Mouse (Mus musculus): ENCODE results near the gene Anxa2. TPM values are rescaled to one million over a fixed set of nuclear protein-coding genes. Genes with fewer than 3 reads are reported as not detected.

Gene Anxa2
- total and polyA plus RNA-seq, 2 experiments from 2014 or later = 69.6 to 108 TPM

DNA sequence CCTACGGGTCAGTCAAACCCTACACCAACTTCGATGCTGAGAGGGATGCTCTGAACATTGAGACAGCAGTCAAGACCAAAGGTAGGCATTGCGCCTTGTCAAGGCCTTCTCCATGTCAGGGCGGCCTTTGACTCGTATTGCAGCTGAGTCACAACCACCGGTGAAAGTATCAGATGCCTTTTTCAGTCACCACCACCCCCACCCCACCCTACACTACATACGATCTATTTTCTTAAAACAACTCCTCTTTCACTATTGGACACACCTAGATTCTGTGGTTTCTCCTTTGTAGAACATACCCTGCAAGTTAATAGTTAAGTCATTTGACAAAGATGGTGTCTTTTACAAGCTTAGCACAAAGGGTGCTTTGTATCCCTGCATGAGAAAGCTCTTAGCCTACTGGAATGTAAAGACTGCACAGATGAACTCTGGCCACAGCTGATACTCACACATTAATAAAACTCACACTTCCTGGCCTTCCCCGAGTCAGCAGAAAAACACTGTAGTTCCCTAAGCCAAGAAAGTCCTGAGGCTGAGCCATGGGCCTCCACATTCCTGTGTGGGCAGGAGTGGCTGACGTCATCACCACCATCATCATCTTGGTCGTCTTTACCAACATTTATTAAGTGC, 14.0 kb downstream of the Anxa2 start:
- H3K4me1 ChIP-seq (ENCODE audit: insufficient read depth, low read length) = peaks cover 11% of the 10 kb centered on the region; the same call in 1 of the 2 replicates
- ATAC-seq (no peak), DNase-seq (ENCODE audit: low spot score) (no peak)
- no peak overlapping the region for H3K4me3 ChIP-seq (ENCODE audit: low read length)
- no peak for TF ChIP-seq CTCF (IDR thresholded peaks at IDR 0.05; ENCODE audit: low read depth)
- no peaks in the 10 kb centered on the region for H3K27me3 ChIP-seq (ENCODE audit: insufficient read depth, low read length)
- H3K27ac ChIP-seq = no peak overlapping the region
- no peaks in the 10 kb centered on the region for H3K36me3 ChIP-seq (ENCODE audit: insufficient read depth, low read length)
- no peak overlapping the region for H3K9ac ChIP-seq (replicated peaks; ENCODE audit: low read length)
- H3K9me3 ChIP-seq (ENCODE audit: low read length) = no peaks in the 10 kb centered on the region
- H3K4me2 ChIP-seq (ENCODE audit: low read depth, low read length) = no peak overlapping the region
- 64% methylated on average over 10 of the region's 10 CpGs for WGBS

DNA sequence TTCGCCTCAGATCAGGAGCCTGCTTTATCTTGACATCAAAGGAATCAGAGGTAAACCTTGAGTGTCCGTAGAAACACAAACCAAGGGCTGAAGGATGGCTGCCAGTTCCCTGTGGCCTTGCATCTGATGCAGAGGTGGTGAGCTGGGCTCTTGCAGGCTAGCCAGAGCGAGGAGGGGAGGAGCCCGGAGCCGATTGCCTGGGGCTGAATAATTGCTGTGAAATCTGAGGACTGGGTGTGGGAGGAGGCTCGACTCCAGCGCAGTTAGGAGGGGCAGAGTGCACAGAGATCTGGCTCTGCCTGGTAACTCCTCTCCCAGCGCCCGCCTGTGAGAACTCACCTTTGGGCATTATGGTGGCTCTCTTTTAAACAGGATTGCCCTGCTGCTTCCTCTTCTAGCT, 15.6 kb downstream of the Anxa2 start:
- no peak overlapping the region for H3K4me3 ChIP-seq (ENCODE audit: low read length)
- no peaks in the 10 kb centered on the region for H3K36me3 ChIP-seq (ENCODE audit: insufficient read depth, low read length)
- no peaks in the 10 kb centered on the region for H3K9me3 ChIP-seq (ENCODE audit: low read length)
- no peak overlapping the region for H3K27ac ChIP-seq
- ATAC-seq (no peak), DNase-seq (ENCODE audit: low spot score) (peak; percentile 34)
- 0 out of 2 replicates have a peak overlapping the region, but pooled peaks have one; percentile 1 for H3K9ac ChIP-seq (replicated peaks; ENCODE audit: low read length)
- 21% methylated on average over 9 of the region's 9 CpGs for WGBS
- TF ChIP-seq CTCF (IDR thresholded peaks at IDR 0.05; ENCODE audit: low read depth) = no peak
- peaks cover 11% of the 10 kb centered on the region; the same call in 1 of the 2 replicates for H3K4me1 ChIP-seq (ENCODE audit: insufficient read depth, low read length)
- H3K4me2 ChIP-seq (ENCODE audit: low read depth, low read length) = no peak overlapping the region
- H3K27me3 ChIP-seq (ENCODE audit: insufficient read depth, low read length) = no peaks in the 10 kb centered on the region

DNA sequence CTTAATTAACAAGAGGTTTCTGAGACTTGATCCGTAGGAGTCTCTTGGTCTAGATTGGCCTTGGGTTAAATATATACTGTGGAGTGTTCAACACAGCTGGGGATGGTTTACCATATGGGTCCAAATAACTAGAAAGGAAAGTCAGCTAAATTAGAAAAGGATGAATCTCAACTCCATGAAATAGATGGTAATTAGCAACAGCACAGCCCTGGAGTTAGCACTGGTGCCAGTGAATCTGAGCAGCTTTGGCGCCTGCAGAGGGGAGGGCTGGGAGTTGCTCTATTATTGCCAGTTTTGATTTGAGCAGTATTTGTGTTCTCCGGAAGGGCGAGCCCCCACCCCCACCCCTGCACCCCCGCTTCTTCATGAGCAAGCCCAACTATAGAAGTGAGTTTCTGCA, 16.9 kb downstream of the Anxa2 start:
- no peak for DNase-seq (ENCODE audit: low spot score)
- H3K9ac ChIP-seq (replicated peaks; ENCODE audit: low read length) = no peak overlapping the region
- no peak overlapping the region for H3K4me2 ChIP-seq (ENCODE audit: low read depth, low read length)
- ATAC-seq = no peak
- H3K9me3 ChIP-seq (ENCODE audit: low read length) = no peaks in the 10 kb centered on the region
- H3K27me3 ChIP-seq (ENCODE audit: insufficient read depth, low read length) = no peaks in the 10 kb centered on the region
- TF ChIP-seq CTCF (IDR thresholded peaks at IDR 0.05; ENCODE audit: low read depth) = no peak
- 43% methylated on average over 5 of the region's 5 CpGs for WGBS
- H3K36me3 ChIP-seq (ENCODE audit: insufficient read depth, low read length) = no peaks in the 10 kb centered on the region
- no peak overlapping the region for H3K27ac ChIP-seq
- peaks cover 11% of the 10 kb centered on the region; the same call in 1 of the 2 replicates for H3K4me1 ChIP-seq (ENCODE audit: insufficient read depth, low read length)
- H3K4me3 ChIP-seq (ENCODE audit: low read length) = no peak overlapping the region

DNA sequence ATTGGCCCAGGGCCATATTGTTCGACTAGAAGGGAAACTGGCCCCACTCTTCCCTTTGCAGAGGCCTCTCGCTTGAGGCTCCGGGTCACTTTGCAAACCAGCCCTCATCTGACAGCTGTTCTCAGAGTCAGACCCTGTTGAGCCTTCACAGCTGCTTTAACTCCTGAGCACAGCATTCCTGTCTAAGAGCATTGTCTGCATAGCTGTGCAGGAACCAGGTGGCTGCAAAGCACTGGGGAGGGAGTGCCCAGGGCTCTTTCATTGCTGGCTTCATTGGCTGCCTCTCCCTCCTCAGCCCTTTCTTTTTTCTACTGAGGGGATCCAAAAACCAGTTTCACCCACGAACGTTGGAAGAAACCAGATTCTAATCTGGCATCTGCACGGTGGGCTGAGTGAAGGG, 17.5 kb downstream of the Anxa2 start:
- DNase-seq (ENCODE audit: low spot score) (no peak), ATAC-seq (no peak)
- WGBS = 17% methylated on average over 6 of the region's 6 CpGs
- no peaks in the 10 kb centered on the region for H3K36me3 ChIP-seq (ENCODE audit: insufficient read depth, low read length)
- H3K9ac ChIP-seq (replicated peaks; ENCODE audit: low read length) = no peak overlapping the region
- no peak overlapping the region for H3K4me2 ChIP-seq (ENCODE audit: low read depth, low read length)
- no peak for TF ChIP-seq CTCF (IDR thresholded peaks at IDR 0.05; ENCODE audit: low read depth)
- no peaks in the 10 kb centered on the region for H3K9me3 ChIP-seq (ENCODE audit: low read length)
- no peak overlapping the region for H3K27ac ChIP-seq
- no peaks in the 10 kb centered on the region for H3K27me3 ChIP-seq (ENCODE audit: insufficient read depth, low read length)
- peaks cover 11% of the 10 kb centered on the region; the same call in 1 of the 2 replicates for H3K4me1 ChIP-seq (ENCODE audit: insufficient read depth, low read length)
- H3K4me3 ChIP-seq (ENCODE audit: low read length) = no peak overlapping the region

DNA sequence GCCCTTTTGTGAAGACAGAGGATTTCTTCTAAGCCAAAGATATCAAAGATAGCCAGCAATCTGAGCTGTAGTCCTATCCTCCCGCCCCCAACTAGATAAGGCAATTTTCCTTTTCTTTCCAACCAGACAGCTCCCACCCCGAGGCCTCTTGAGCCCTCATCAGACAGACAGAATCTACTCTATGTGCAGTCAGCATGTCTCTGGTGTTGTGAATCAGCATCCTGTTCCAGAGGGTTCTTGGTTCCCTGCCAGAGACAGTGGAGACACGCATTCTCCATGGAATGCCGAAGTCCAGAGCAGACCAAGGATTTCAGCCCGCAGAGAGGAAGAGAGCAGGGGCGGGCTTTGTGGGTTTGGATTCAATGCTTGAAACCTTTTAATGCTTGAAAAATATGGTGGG, 19.3 kb downstream of the Anxa2 start:
- no peaks in the 10 kb centered on the region for H3K36me3 ChIP-seq (ENCODE audit: insufficient read depth, low read length)
- H3K4me1 ChIP-seq (ENCODE audit: insufficient read depth, low read length) = peaks cover 16% of the 10 kb centered on the region; the same call in 1 of the 2 replicates
- no peak overlapping the region for H3K27ac ChIP-seq
- H3K27me3 ChIP-seq (ENCODE audit: insufficient read depth, low read length) = no peaks in the 10 kb centered on the region
- H3K4me3 ChIP-seq (ENCODE audit: low read length) = no peak overlapping the region
- no peak for ATAC-seq
- no peak for TF ChIP-seq CTCF (IDR thresholded peaks at IDR 0.05; ENCODE audit: low read depth)
- no peak overlapping the region for H3K9ac ChIP-seq (replicated peaks; ENCODE audit: low read length)
- WGBS = 41% methylated on average over 6 of the region's 6 CpGs
- DNase-seq (ENCODE audit: low spot score) = peak; percentile 63
- H3K4me2 ChIP-seq (ENCODE audit: low read depth, low read length) = no peak overlapping the region
- H3K9me3 ChIP-seq (ENCODE audit: low read length) = no peaks in the 10 kb centered on the region

DNA sequence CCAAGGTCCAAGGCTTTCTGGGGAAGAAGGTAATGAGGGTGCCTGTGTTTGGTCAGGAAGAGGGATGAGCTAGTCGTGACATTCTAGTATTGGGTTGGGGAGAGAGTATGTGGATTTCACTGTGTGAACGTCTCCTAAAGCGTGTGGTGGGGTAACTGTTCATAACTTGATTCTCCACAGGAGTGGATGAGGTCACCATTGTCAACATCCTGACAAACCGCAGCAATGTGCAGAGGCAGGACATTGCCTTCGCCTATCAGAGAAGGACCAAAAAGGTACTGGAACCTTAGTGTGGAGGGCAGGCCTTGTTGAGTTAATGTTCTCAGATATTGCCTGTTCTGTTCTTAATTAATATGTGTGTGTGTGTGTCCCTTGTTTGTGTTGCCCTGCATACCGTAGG, 22.5 kb downstream of the Anxa2 start:
- Histone ChIP-seq H3K9ac (replicated peaks; ENCODE audit: low read length) (no peak overlapping the region), H3K4me1 (ENCODE audit: insufficient read depth, low read length) (peaks cover 8% of the 10 kb centered on the region; the same call in 1 of the 2 replicates), H3K9me3 (ENCODE audit: low read length) (no peaks in the 10 kb centered on the region), H3K4me2 (ENCODE audit: low read depth, low read length) (no peak overlapping the region), H3K36me3 (ENCODE audit: insufficient read depth, low read length) (no peaks in the 10 kb centered on the region), H3K4me3 (ENCODE audit: low read length) (no peak overlapping the region), H3K27me3 (ENCODE audit: insufficient read depth, low read length) (no peaks in the 10 kb centered on the region), H3K27ac (no peak overlapping the region)
- 85% methylated on average over 6 of the region's 6 CpGs for WGBS
- no peak for TF ChIP-seq CTCF (IDR thresholded peaks at IDR 0.05; ENCODE audit: low read depth)
- DNase-seq (ENCODE audit: low spot score) (no peak), ATAC-seq (no peak)

DNA sequence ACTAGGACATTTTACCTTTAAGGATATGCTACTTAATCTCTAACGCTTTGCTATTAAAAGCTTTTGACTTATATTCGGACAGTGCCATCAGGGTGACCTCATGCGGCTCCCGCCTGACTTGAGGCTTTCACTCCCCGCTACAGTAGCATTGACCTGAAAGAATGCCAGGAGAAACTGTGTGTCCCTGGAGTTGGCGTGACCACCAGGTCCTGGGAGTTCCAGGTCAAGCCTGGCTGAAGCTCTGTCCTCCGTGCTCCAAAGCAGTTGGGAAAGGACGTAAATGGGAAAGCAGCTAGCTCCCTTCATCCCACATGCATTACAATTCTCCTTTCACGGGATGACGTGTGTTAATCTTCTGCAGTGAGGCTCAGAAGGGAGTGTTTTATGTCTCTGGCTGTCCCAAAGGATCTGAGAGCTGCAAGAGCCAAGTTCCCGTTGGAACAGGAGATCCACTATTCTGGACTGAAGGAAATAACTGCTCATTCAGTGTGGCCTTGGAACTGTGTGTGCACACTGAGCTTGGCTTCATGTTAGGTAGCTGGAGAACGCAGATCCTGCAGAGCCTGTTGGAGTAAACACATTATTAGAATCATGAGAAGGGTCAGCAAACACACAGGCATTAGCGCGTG, 23.9 kb downstream of the Anxa2 start:
- Histone ChIP-seq H3K27ac (no peak overlapping the region), H3K4me2 (ENCODE audit: low read depth, low read length) (no peak overlapping the region), H3K36me3 (ENCODE audit: insufficient read depth, low read length) (no peaks in the 10 kb centered on the region), H3K9me3 (ENCODE audit: low read length) (no peaks in the 10 kb centered on the region), H3K9ac (replicated peaks; ENCODE audit: low read length) (no peak overlapping the region), H3K4me3 (ENCODE audit: low read length) (no peak overlapping the region), H3K27me3 (ENCODE audit: insufficient read depth, low read length) (no peaks in the 10 kb centered on the region), H3K4me1 (ENCODE audit: insufficient read depth, low read length) (peaks cover 5% of the 10 kb centered on the region; the same call in 1 of the 2 replicates)
- TF ChIP-seq CTCF (IDR thresholded peaks at IDR 0.05; ENCODE audit: low read depth) = no peak
- 57% methylated on average over 14 of the region's 14 CpGs for WGBS
- no peak for DNase-seq (ENCODE audit: low spot score)
- peak; percentile 27; the same call in 1 of the 2 replicates for ATAC-seq

All from hindbrain, postnatal 0 days (tissue).